Mouse (Mus musculus): ENCODE data around the gene Qars. TPM values are rescaled to one million over a fixed set of nuclear protein-coding genes. Genes with fewer than 3 reads are reported as not detected.

Qars gene
- polyA plus RNA-seq, 1 experiment = 165 TPM

DNA sequence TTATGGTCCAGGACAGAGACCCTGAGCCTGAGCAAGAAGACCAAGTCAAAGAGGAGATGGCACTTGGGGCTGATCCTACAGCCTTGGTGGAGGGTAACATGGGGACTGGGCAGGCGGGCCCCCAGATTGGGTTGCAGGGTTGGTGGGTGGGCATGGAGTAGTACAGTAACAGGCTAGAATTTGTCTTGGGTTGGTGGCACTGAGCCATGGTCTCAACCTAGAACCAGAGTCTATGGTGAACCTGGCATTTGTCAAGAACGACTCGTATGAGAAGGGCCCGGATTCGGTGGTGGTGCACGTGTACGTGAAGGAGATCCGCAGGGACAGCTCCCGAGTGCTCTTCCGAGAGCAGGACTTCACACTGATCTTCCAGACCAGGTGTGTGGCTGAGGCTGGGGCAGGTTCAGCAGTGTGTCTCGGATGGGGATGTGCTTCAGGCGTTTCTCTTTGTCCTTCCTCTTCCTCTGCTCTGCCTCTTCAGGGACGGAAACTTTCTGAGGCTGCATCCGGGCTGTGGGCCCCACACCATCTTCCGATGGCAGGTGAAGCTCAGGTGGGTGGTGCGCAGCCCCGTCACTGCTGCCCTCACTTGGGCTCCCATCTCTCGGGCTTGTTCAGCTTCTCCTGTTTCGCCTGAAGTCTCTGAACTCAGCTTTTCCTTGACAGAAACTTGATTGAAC is 13.2 kb upstream of the Qars start:
- Histone ChIP-seq H3K4me1 (ENCODE audit: control insufficient read depth, insufficient read depth, low read length) (peaks cover 13% of the 10 kb centered on the region), H3K27ac (ENCODE audit: insufficient read depth, low read depth, low read length) (no peak overlapping the region), H3K4me3 (ENCODE audit: insufficient read depth, low read length) (no peak overlapping the region)
- no peak for TF ChIP-seq CTCF (IDR thresholded peaks at IDR 0.05; ENCODE audit: low read depth, low read length)
- TF ChIP-seq POLR2A (IDR thresholded peaks at IDR 0.05; ENCODE audit: borderline replicate concordance, low read depth, low read length) = no peak

DNA sequence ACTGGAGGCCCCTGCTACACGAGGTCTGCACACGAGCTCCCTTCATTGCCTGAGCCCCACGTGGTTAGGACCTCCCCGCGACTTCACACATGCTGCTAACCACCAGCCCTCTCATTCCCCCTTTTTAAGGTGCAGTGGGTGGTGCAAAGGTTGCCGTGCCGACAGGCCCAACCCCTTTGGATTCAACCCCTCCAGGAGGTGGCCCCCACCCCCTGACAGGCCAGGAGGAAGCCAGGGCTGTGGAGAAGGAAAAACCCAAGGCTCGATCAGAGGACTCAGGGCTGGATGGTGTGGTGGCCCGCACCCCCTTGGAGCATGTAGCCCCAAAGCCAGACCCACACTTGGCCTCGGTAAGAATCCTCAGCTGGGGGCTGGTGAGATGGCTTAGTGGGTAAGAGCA is 12.6 kb upstream of the Qars start:
- H3K27ac ChIP-seq (ENCODE audit: insufficient read depth, low read depth, low read length) = no peak overlapping the region
- peaks cover 11% of the 10 kb centered on the region for H3K4me1 ChIP-seq (ENCODE audit: control insufficient read depth, insufficient read depth, low read length)
- TF ChIP-seq CTCF (IDR thresholded peaks at IDR 0.05; ENCODE audit: low read depth, low read length) (no peak), POLR2A (IDR thresholded peaks at IDR 0.05; ENCODE audit: borderline replicate concordance, low read depth, low read length) (no peak)
- no peak overlapping the region for H3K4me3 ChIP-seq (ENCODE audit: insufficient read depth, low read length)

DNA sequence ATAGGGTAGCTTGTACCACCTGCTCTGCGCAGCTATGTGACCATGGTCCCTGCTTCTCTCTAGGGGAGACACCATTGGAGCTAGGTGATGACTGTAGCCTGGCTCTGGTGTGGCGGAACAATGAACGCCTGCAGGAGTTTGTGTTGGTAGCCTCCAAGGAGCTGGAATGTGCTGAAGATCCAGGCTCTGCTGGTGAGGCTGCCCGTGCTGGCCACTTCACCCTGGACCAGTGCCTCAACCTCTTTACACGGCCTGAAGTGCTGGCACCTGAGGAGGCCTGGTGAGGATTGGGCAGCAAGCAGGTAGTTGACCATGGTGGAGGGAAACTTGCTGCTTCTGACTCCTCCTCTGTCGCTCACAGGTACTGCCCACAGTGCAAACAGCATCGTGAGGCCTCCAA is 8.3 kb upstream of the Qars start:
- H3K4me3 ChIP-seq (ENCODE audit: insufficient read depth, low read length) = no peak overlapping the region

DNA sequence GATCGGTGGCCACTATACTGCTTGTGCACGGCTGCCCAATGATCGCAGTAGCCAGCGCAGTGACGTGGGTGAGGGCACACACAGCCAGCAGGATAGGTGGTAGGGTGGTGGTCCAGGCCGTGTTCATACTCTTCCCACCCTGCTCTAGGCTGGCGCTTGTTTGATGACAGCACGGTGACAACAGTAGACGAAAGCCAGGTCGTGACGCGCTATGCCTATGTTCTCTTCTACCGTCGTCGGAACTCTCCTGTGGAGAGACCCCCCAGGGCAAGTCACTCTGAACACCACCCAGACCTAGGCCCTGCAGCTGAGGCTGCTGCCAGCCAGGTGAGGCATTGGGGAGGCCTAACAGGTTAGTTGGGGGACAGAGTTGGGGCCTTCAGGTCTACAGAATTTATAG is 7.6 kb upstream of the Qars start:
- Histone ChIP-seq H3K4me1 (ENCODE audit: control insufficient read depth, insufficient read depth, low read length) (no peaks in the 10 kb centered on the region), H3K4me3 (ENCODE audit: insufficient read depth, low read length) (no peak overlapping the region), H3K27ac (ENCODE audit: insufficient read depth, low read depth, low read length) (no peak overlapping the region)
- TF ChIP-seq CTCF (IDR thresholded peaks at IDR 0.05; ENCODE audit: low read depth, low read length) = no peak
- TF ChIP-seq POLR2A (IDR thresholded peaks at IDR 0.05; ENCODE audit: borderline replicate concordance, low read depth, low read length) = no peak

More for the DNA sequence above, 8.3 kb upstream of the Qars start:
- Histone ChIP-seq H3K4me1 (ENCODE audit: control insufficient read depth, insufficient read depth, low read length) (no peaks in the 10 kb centered on the region), H3K27ac (ENCODE audit: insufficient read depth, low read depth, low read length) (no peak overlapping the region)
- no peak for TF ChIP-seq POLR2A (IDR thresholded peaks at IDR 0.05; ENCODE audit: borderline replicate concordance, low read depth, low read length)
- TF ChIP-seq CTCF (IDR thresholded peaks at IDR 0.05; ENCODE audit: low read depth, low read length) = no peak

DNA sequence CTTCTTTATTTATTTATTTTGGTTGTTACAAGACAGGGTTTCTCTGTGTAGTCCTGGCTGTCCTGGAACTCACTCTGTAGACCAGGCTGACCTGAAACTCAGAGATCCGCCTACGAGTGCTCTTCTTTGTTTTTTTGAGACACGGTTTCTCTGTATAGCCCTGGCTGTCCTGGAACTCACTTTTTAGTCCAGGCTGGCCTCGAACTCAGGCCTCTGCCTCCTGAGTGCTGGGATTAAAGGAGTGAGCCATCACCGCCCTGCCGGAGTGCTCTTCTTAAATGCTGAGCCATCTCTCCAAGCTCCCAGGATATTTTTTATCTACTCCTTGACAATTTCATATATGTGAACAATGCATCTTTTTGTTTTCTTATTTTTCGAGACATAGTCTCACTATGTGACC is 605 bp upstream of the Qars start:
- no peak overlapping the region for H3K27ac ChIP-seq (ENCODE audit: insufficient read depth, low read depth, low read length)
- H3K4me1 ChIP-seq (ENCODE audit: control insufficient read depth, insufficient read depth, low read length) = peaks cover 5% of the 10 kb centered on the region
- H3K4me3 ChIP-seq (ENCODE audit: insufficient read depth, low read length) = no peak overlapping the region
- TF ChIP-seq POLR2A (IDR thresholded peaks at IDR 0.05; ENCODE audit: borderline replicate concordance, low read depth, low read length) (no peak), CTCF (IDR thresholded peaks at IDR 0.05; ENCODE audit: low read depth, low read length) (no peak)

DNA sequence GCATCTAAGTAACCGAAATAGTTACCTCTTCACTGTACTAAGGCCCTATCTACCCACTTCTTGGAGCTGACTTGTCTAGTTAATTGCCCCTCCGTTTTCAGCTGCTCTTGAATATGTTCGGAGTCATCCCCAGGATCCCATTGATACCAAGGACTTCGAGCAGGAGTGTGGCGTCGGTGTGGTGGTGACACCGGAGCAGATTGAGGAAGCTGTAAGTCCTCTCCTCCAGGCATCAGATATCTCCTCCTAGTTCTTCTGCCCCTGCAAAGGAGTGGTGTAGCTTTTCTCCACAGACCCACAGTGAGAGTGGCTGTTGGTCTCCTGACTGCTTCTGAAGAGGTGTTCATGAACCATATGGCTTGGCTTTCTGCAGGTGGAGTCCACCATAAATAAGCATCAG is 1.3 kb downstream of the Qars start:
- H3K4me1 ChIP-seq (ENCODE audit: control insufficient read depth, insufficient read depth, low read length) = peaks cover 5% of the 10 kb centered on the region
- peak overlapping the region; percentile 59 for H3K27ac ChIP-seq (ENCODE audit: insufficient read depth, low read depth, low read length)
- peak overlapping the region; percentile 71 for H3K4me3 ChIP-seq (ENCODE audit: insufficient read depth, low read length)
- TF ChIP-seq CTCF (IDR thresholded peaks at IDR 0.05; ENCODE audit: low read depth, low read length) (no peak), POLR2A (IDR thresholded peaks at IDR 0.05; ENCODE audit: borderline replicate concordance, low read depth, low read length) (no peak)

DNA sequence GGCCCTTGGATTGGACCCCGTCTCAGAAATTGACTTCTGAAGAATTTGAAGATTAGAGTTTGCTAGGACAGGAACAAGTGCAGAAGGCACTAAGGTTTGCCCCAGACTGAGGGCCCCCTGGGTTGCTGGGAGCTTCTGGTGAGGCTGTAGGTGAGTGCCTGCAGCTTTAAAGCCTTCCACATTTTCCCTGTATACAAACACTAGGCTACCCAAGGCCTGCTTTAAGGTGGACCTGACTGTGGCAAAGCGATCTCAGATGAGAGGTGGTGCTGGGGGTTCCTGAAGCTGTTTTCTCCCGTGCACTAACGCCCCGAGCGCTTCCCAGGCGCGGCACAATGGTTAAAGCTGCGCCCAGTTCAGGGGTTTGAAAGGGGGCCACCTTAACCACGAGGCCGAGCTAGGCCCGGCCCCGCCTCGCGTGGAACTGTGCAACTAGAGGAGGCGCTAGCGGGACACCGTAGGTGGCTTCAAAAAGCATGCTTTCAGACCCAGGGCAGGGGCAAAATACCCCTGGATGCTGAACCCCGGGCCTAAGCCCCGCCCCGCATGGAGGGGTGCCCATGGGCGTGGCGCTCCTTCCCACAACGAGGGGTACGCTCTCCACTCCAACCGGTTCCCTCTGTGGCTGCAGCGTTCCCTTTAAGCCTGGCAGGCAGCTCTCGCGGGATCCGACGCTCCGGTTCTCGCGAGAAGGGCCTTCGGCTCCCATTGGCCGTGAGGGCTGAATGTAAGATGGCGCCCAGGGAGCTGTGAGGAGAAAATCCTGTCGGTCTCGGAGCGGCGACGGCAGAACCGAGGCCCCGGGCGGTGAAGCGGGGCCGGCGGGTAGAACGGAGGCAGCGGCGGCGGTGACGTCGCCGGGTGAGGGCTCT is 9.1 kb downstream of the Qars start, which contains the start of gene Qrich1:
Gene Qrich1, plus strand, starts transcription at position 427 of the 872 bp plus-strand sequence.
- peaks cover 14% of the 10 kb centered on the region for H3K4me1 ChIP-seq (ENCODE audit: control insufficient read depth, insufficient read depth, low read length)
- H3K4me3 ChIP-seq (ENCODE audit: insufficient read depth, low read length) = peak within 1 kb of the TSS; percentile 96
- no peak for TF ChIP-seq CTCF (IDR thresholded peaks at IDR 0.05; ENCODE audit: low read depth, low read length)
- TF ChIP-seq POLR2A (IDR thresholded peaks at IDR 0.05; ENCODE audit: borderline replicate concordance, low read depth, low read length) = no peak
- peak within 1 kb of the TSS; percentile 95 for H3K27ac ChIP-seq (ENCODE audit: insufficient read depth, low read depth, low read length)

DNA sequence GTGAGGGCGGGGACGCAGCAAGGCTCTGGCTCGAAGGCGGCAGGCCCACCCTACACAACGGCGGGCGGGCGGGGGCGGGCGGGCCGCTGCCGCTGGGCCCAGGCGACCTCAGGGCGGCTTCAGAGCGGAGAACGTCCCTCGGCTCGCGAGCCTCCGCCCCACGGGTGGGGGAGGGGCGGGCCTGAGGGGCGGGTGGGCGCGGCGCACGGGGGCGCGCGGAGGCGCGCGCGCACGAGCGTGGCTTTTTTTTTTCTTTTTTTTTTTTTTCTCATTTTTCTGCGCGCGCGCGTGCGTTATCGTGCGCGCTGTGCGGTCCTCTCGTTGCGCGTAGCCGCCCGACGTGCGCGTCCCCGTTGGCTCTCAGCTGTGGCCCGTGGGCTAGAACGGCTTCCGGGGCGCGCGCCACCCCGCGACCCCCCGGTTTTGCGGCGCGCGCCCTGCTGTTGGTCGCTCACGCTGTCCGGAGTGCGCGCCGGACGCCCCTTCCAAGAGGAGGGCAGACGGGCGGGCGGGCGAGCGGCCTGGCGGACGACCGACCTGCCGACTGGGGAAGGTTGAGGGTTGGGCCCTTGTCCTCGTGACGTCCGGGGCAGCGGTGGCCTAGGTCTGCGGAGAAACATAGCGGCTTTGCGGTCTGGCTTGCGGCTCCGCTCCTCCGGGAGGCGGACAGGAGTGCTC is 9.9 kb downstream of the Qars start:
- peak overlapping the region; percentile 96 for H3K4me3 ChIP-seq (ENCODE audit: insufficient read depth, low read length)
- no peak for TF ChIP-seq POLR2A (IDR thresholded peaks at IDR 0.05; ENCODE audit: borderline replicate concordance, low read depth, low read length)
- no peak for TF ChIP-seq CTCF (IDR thresholded peaks at IDR 0.05; ENCODE audit: low read depth, low read length)
- H3K27ac ChIP-seq (ENCODE audit: insufficient read depth, low read depth, low read length) = peak overlapping the region; percentile 95
- peaks cover 16% of the 10 kb centered on the region for H3K4me1 ChIP-seq (ENCODE audit: control insufficient read depth, insufficient read depth, low read length)

DNA sequence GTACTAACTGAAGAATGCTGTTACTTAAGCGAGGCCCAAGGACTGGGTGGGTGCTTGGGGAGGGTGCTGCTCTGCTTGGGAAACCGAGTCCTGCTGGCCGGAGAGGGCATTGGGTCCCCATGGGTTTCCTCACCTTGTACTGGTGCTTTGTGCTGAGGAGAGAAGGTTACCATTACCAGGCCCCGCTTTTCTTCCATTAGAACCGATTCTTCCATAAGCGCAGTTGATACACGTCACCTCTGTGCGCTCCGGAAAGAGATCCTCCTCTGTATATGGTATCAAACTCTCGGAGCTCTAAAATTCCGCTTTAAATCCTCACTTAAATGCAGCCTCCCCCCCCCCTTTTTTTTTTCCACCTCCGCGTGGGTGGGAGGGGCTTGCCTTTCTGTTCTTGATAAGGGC is 10.4 kb downstream of the Qars start:
- H3K4me3 ChIP-seq (ENCODE audit: insufficient read depth, low read length) = peak overlapping the region; percentile 67
- TF ChIP-seq POLR2A (IDR thresholded peaks at IDR 0.05; ENCODE audit: borderline replicate concordance, low read depth, low read length) (no peak), CTCF (IDR thresholded peaks at IDR 0.05; ENCODE audit: low read depth, low read length) (no peak)
- peak overlapping the region; percentile 71 for H3K27ac ChIP-seq (ENCODE audit: insufficient read depth, low read depth, low read length)
- peaks cover 16% of the 10 kb centered on the region for H3K4me1 ChIP-seq (ENCODE audit: control insufficient read depth, insufficient read depth, low read length)
